Mouse (Mus musculus): ENCODE measurements around the gene Kansl3. TPM values are rescaled to one million over a fixed set of nuclear protein-coding genes. Genes with fewer than 3 reads are reported as not detected.
A peak's percentile ranks its signal among the peaks of the same experiment; 100 is the strongest.

Kansl3 gene
- total RNA-seq, 2 experiments from 2014 or later: 12.6 to 31.5 TPM

- ATAC-seq (ENCODE audit: poor library complexity, severe bottlenecking): no peak
Observed at GRCm38 (mm10) chr1:36321829-36322573, 47.0 kb downstream of the Kansl3 start.

GRCm38 (mm10) chr1:36321164-36321563 is 47.8 kb downstream of the Kansl3 start:
- ATAC-seq (ENCODE audit: poor library complexity, severe bottlenecking): no peak

GRCm38 (mm10) chr1:36315776-36316100 is 53.2 kb downstream of the Kansl3 start:
- no peak for ATAC-seq (ENCODE audit: poor library complexity, severe bottlenecking)

- peak; percentile 45; the same call in 1 of the 2 replicates for ATAC-seq (ENCODE audit: poor library complexity, severe bottlenecking)
Observed at GRCm38 (mm10) chr1:36314959-36315775, 53.8 kb downstream of the Kansl3 start.

- ATAC-seq (ENCODE audit: poor library complexity, severe bottlenecking): peak; percentile 28
Observed at GRCm38 (mm10) chr1:36309498-36309901, 59.5 kb downstream of the Kansl3 start.

GRCm38 (mm10) chr1:36308966-36309475 is 60.0 kb downstream of the Kansl3 start:
- no peak for ATAC-seq (ENCODE audit: poor library complexity, severe bottlenecking)

GRCm38 (mm10) chr1:36308451-36308901 is 60.5 kb downstream of the Kansl3 start:
- ATAC-seq (ENCODE audit: poor library complexity, severe bottlenecking): peak; percentile 16

- ATAC-seq (ENCODE audit: poor library complexity, severe bottlenecking): peak; percentile 73
Observed at GRCm38 (mm10) chr1:36307495-36308280, 61.3 kb downstream of the Kansl3 start, which contains the start of gene Arid5a. Arid5a (plus strand) TSS chr1:36307733.

- ATAC-seq (ENCODE audit: poor library complexity, severe bottlenecking): peak; percentile 13; the same call in 1 of the 2 replicates
Observed at GRCm38 (mm10) chr1:36307121-36307494, 61.9 kb downstream of the Kansl3 start.

- ATAC-seq (ENCODE audit: poor library complexity, severe bottlenecking): no peak
Observed at GRCm38 (mm10) chr1:36306120-36306519, 62.9 kb downstream of the Kansl3 start.

- ATAC-seq (ENCODE audit: poor library complexity, severe bottlenecking): no peak
Observed at GRCm38 (mm10) chr1:36304764-36305163, 64.2 kb downstream of the Kansl3 start.

GRCm38 (mm10) chr1:36303381-36304320 is 65.3 kb downstream of the Kansl3 start:
- no peak for ATAC-seq (ENCODE audit: poor library complexity, severe bottlenecking)

GRCm38 (mm10) chr1:36302957-36303356 is 66.0 kb downstream of the Kansl3 start:
- no peak for ATAC-seq (ENCODE audit: poor library complexity, severe bottlenecking)

- no peak for ATAC-seq (ENCODE audit: poor library complexity, severe bottlenecking)
Observed at GRCm38 (mm10) chr1:36302273-36302672, 66.7 kb downstream of the Kansl3 start.

- ATAC-seq (ENCODE audit: poor library complexity, severe bottlenecking): no peak
Observed at GRCm38 (mm10) chr1:36300486-36300885, 68.5 kb downstream of the Kansl3 start.

GRCm38 (mm10) chr1:36299676-36300075 is 69.3 kb downstream of the Kansl3 start:
- ATAC-seq (ENCODE audit: poor library complexity, severe bottlenecking): no peak

GRCm38 (mm10) chr1:36299126-36299525 is 69.9 kb downstream of the Kansl3 start:
- ATAC-seq (ENCODE audit: poor library complexity, severe bottlenecking): no peak

GRCm38 (mm10) chr1:36298107-36298506 is 70.9 kb downstream of the Kansl3 start:
- ATAC-seq (ENCODE audit: poor library complexity, severe bottlenecking): no peak

GRCm38 (mm10) chr1:36296466-36297149 is 72.4 kb downstream of the Kansl3 start:
- peak; percentile 85 for ATAC-seq (ENCODE audit: poor library complexity, severe bottlenecking)
